Mouse (Mus musculus): ENCODE results near the gene Faap20.
"Not testable (repeated sequence)": the region's sequence is repeated elsewhere in the genome, so short reads cannot be mapped to it uniquely, and the experiment has no call there.

Faap20 gene

DNA sequence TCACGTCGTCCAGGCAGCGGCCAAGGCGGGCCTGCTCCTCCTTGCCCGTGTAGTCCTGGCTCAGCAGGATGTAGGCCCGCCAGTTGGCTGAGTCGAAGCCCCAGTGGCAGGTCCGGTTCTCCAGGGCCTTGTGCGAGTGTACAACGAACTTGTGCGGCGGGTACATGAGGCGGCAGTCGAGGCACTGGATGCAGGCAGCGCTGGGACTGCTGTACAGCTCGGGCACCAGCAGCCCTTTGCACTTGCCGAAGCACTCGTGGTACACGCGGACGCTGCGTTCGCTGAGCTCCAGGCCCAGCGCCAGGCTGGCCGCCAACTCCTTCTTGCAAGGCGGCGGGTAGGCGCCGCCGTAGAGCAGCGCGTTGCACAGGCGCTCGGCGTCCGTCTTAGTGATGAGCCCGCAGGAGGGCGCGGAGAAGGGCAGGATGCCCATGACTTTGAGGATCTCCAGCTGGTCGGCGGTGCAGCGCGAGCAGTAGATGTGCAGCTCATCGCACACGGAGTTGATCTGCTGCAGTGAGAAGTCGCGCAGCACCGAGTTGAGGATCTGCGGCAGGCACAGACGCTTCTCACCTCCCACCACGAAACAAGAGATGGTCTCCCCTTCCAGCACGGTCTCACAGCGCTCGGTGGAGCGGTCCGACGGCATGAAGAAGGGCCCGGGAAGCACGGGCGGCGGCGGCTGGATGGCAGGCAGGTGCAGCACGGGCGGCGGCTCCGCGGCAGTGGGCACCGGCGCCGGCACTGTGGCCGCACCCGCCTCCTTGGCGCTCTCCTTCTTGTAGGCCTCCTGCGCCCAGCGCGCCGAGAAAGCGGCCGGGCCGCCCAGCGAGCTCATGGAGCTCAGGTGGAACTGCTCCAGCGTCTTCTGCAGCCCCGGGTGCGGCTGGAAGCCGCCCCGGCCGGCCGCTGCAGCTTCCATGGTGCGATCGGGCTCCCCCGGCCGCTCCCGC, 27.7 kb upstream of the Faap20 start:
- peak; percentile 88 for DNase-seq

DNA sequence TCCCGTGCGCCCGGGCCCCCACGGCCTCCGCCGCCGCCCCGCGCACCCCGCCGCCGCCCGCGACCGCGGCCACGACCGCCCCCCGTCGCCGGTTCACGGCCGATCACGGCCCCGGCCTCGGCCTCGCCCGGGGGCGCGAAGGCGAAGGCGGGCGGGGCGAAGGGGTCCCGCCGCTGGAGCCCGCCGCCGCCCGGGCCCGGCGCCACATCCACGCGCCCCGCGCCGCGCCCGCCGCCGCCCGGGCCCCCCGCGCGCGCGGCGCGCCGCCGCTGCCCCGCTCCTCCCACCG, 27.1 kb upstream of the Faap20 start, which contains the start of gene Ski:
Gene Ski, minus strand, starts transcription at position 41 of the 289 bp plus-strand sequence.
- DNase-seq: no peak

DNA sequence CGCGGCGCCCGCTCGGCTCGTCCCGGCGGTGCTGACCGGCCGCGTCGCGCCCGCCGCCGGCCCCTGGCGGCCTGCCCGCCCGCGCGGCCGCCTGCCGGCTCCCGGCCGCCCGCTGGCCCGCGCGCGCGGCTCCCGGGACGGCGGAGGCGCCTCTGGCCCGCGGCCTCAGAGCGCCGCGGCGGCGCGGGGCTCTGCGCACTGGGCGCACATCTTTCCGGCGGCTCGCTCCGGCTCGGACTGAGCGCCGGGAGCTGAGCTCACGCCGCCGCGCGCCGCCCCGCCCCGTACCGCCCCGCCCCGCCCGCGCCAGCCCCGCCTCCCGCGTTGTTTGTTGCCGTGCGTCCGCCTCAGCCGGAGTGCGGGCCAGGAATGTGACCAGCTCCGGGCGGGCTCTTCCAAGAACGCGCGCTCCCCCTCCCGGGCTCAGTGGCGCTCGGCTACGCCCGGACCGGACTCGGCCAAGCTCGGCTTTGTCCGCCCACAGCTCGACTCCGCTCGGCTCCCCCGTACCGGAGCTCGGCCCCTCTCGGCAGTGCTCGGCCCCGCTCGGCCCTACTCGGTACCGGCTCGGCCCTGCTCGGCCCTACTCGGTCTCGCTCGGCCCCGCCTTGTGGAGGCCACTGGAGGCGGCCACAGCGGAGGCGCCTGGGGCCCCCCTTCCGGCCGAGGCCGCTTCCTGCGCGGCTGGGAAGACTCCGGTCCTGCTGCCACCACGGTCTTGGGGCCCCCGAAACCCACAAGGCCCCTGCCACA, 26.6 kb upstream of the Faap20 start:
- peak; percentile 99 for DNase-seq

DNA sequence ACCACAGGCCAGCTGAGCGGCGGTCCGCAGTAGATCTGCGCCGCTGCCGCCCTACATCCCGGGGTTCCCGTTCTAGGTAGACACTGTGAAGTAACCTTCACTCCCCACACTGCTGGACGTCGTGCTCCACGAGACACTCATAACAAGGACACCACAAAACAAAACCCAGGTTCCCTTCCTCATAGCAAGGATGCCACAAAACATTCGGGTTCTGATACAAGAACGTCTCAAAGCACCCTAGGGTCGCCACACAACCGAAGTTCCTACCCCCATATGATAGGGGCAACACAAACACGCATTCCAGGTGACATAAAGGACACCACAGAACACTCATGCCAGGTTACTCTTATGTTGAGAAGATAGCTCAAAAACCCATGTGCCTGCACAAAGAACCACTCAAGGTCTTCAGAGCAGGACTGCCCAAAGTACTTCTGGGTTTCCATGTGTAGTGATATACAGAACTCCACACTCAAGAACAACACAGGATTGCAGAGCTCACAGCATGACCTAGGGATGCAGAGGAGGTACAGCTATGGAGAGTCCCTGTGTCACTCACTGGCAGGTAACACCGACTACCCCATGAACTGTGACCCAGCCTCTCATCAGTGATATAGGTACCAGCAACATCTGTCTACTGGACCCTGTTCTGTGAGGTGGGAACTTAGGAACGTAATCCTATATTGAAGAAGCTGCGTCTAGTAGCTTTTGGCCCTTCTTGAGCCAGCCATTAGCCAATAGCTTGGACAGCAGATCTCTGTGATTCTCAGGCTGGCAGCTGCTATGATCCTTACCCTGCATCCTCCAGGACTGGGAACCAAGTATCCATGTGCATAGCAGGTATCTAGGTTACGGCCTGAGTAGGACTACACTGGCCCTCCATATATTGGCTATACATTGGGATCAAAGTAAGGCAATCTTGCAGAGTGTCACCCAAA, 25.7 kb upstream of the Faap20 start:
- no peak for DNase-seq

DNA sequence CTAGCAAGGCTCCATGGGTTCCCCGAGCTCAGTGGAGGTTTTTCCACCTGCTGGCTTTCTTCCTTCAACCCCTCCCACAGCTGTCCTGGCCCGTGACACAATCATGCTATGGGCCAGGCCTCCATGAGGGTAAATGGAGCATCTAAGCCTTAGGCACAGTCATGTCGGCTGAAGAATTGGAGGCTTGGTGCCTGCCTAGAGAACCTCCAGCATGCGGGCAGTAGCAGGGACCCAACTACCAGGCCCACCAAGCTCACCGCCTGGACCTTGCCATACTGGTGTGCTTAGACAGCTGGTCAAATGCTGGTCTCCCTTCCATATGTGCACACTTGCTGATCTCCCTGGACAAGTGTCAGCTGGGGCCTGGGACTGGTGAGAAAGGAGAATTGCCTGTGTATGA, 23.7 kb upstream of the Faap20 start:
- no peak for DNase-seq

DNA sequence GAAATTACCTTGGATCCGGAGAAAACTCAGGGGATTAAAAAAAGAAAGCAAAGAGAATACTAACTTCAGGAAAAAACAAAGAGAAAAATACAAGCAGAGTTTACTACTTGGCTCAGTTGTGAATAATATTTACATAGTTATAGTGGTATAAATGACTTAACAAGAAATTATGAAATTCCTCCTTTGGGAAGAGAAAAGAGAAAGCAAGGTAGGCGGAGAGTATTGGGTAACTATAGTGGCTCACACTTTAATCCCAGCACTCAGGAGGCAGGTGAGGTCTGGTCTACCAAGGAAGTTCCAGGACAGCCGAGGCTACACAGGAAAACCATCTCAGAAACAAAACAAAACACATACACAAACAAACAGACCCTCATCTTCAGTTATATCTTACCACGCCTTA, 21.6 kb upstream of the Faap20 start:
- DNase-seq: no peak

DNA sequence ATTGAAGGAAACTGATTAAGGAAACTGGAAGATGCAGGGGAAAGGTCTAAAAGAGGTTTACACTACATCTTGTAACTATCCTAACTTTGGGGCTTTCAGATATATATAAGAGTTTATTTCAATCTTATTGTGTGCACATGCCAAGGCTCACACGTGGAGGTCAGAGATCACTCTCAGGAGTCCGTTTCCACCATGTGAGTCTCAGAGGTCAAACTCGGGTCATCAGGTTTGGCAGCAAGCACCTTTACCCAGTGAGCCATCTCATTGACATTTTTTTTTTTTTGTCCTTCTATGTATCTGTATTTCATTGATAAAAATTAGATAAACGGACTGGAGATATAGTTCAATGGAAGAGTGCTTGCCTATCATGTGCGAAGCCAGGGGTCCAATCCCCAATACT, 21.1 kb upstream of the Faap20 start:
- DNase-seq: peak; percentile 76

DNA sequence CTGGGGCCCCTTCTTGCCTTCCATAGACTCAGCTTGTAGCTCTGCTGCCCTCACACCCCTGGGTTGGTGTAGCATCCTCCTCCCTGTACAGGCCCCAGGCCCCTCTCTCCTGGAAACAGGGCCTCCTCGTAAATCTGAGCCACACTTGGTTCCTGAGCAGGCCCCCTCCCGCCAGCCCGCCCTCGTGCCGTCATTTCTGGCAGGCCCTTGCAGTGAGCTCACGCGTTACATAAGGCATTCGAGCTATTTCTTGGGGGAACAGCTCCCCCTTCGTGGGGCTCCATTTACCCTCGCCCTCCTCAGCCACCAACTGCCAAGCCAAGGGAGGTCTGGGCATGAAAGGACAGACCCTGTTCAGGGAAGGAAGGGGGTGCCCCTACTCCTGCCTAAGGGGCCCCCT, 15.7 kb upstream of the Faap20 start:
- peak; percentile 86 for DNase-seq

DNA sequence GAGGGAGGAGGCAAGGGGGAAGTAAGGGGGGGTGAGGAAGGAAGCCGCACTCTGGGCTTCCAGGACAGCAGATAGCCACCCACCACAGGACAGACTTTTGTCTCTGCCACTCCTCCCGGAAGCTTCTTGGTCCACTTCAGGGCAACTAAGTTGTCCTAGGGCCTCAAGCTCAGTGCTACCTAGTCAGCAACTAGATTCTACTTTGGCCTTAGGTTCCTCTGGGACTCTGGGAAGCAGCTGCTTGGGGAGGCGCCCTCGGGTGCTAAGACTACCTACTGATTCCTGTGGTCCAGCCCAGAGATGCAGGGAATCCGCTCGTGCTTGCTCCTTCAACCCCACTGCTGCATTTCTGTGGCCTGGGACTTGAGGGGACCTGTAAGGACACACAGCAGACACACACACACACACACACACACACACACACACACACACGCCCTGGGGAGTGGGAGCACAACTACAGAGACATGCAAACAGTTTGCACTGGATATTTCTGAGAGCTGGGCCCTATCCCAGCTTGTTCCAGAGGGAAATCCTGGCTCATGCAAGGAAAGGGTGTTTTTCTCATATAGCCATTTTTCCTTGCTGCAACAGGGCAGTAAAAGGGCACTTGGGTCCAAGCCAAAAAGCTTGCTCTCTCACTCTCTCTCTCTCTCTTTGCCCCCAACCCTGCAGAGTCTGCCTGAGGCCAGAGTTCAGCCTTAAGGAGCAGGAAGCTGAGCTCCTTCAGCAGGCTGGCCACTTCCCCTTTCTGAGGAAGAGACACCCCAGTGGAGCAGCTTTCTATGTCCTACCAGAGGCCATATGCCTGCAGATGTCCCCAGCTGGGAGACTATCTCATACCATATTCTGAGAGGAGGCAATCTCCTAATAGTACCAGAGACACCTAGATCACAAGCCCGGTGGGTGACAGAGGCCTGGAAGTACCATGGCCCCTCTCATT, 15.0 kb upstream of the Faap20 start:
- DNase-seq: peak; percentile 83

DNA sequence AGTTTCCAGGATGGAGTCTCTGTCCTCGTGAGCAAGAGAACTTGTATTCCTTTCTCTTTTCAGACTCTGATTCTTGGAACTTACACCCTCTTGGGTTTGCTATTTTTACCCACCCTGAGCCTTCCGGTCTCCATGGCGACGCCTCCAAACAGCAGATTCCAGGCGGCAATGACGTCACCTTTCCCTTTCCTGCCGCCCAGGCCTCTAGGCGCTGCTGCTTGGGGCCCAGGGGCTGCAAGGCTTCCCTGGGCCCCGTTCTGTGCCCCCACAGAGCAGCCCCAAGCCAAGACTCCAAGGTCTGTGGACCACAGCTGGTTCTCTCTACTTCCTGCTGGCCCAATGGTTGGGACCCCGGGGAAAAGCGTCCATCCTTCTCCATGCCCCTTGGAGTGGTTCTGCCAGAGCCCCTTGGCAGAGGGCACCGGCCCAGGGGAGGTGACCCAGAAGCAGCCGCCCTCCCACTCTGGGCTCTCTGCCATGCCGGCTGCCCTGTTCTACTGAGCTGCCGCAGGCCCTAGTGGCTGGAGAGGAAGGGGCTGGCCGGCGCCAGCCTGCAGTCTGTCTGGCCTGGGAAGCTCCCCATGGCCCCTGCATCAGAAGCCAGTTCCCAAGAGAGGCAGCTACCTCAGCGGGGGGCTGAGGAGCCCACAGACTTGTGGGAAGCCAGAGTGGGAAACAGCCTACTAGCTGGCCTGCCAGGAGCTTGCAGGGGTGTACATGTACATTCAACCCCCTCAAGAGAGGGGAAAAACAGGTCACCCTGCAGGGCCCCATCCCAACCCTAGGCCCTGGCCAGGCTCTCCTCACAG, 14.1 kb upstream of the Faap20 start:
- DNase-seq: peak; percentile 95

DNA sequence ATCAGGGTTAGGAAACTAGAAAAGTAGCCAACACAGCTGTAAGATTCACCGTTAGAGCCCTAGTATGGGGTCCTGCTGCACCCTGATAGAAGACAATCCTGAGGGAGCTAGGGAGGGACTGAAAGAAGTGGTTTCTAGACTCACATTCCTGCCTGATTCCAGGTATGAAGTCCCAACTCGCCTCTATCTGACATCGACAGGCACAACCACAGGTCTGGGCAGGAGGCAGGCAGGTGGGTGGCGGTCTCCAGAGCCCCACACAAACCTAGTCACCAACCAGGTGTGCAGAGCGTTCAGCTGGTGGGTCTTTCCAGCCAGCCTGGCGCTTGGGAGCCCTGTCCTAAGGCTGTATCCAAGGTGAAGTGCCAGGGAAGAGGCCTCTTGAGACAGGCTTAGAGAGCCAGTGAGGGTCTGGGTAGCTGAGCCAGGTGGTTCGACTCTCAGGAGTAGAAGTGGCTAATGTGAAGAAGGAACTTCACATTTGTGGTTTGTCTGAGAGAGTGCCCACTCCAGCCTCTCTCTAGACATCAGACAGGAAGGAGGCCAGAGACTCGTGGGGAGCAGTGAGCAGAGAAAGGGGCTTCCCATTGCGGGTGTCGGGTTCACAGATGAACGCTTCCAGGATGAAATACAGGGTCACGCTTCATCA, 12.7 kb upstream of the Faap20 start:
- no peak for DNase-seq

DNA sequence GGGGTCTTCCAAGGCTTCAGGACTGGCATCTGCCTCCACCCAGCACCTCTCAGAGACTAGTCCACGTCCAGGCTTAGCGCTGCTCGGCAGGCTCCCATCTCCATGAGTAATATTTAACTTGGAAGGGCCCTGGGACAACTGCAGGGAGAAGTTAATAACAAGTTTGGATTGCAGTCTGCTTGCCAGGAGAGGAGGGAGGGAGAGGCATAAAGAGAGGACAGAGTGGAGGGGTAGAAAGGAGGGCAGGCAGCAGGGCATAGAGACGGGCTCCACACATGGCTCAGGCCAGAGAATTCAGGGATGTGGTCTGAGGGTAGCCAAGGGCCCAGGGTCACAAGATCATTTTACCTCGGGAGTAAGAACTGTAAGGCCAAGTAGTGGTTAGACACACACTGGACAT, 11.3 kb upstream of the Faap20 start:
- DNase-seq: peak; percentile 94

DNA sequence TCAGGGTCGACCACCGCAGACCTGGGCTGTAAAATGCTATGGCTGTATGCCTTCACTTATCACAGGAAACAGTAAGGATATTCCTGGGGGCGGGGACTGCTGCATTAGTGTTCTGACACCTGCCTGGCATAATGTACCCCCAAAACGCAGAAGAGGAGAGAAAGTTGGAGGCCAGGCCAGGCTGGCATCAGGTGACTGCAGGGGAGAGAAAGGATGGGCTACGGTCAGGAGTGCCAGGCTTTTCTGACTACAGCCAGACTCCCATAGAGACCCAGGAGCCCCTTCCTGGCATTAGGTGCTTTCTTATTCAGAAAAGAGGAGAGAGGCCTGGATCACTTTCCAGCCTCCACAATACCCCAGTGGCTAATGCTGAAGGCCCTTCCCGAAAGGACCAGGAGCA, 10.1 kb upstream of the Faap20 start:
- DNase-seq: no peak

DNA sequence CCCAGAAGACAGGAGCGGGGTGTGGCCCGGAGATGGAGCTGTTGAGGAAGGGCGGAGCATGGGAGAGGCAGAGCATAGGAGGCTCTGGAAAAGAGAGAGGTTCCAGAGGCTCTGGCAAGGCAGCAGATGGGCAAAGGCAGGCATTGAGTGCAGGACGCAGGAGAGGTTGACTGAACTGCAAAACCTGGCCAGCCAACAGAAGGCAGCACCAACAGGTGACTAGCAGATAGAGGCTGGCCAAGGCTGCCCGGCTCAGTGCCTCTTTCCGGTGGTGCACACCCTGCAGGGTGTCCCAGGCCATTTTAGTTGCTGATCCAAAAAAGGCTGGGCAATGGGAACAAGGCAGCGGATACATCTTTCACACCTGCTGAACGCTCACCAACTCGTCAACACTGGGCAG, 7.8 kb upstream of the Faap20 start:
- DNase-seq: no peak

DNA sequence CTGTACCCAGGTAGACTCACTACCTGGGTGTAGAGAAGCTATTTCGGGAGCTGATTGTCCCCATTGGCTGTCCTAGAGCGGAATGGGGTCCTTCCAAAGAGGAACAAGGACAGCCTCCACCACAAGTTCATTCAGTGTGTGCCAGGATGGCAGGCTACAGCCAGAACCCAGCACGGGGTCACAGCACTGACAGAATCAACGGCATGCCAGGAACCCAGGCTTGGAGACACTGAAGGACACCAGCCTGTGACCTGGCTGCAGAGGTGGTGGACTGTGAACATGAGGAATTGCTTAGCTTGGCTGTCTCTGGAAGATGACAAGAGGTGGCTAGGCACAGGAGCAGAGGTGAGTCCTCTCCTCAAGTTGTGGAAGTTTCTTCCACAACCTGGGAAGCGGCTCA, 7.3 kb upstream of the Faap20 start:
- peak; percentile 48 for DNase-seq

DNA sequence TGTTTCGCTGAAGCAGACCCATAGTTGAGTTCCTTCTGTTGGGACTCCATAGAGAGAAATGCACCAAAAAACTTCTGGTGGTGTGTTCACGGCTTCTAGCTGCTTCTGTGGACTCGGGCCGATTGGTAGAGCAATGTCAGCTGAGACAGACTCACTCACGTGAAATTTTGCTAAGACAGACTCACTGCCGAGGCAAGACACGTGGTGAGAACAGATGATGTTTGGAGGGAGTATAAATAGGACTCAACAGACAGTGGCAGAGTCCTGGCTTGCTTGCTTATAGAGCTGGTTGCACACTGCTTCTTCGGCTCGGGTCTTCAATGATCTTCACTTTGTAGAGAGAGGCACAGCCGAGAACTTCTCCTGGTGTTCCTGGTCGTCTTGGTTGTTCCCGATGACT, 6.4 kb upstream of the Faap20 start:
- no peak for DNase-seq

DNA sequence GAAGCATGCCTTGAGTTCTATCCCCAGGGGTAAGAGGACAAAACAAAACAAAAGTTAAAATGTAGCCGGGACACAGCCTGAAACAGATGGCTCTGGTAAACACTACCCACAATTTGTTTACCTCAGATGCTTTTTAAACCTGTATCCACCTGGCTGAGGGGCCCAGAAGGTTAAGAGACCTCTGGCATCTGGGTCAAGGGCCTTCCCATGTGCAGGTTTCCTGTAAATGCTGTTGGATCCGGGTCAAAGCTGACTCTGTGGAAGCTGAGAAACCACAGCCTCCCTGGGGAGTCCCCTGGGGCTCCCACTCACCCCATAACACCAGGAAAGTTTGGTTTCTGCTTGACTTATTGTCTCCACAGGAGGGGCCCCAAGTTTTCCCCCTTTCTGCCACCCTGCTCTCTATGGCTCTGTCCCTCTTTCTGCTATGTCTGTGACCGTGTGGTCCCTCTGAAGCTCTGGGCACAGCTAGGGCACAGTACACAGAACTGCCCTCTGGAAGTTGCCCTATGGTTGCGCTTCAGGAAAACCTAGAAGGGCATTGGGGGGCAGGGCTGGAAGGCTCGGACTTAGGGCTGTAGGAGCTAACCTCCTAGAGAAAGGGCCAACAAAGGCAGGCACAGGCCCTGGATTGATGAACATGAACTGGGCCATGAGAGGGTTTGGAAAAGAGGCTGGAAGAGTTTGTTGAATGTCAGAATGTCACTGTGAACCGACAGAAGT, 3.7 kb upstream of the Faap20 start:
- DNase-seq: peak; percentile 82

DNA sequence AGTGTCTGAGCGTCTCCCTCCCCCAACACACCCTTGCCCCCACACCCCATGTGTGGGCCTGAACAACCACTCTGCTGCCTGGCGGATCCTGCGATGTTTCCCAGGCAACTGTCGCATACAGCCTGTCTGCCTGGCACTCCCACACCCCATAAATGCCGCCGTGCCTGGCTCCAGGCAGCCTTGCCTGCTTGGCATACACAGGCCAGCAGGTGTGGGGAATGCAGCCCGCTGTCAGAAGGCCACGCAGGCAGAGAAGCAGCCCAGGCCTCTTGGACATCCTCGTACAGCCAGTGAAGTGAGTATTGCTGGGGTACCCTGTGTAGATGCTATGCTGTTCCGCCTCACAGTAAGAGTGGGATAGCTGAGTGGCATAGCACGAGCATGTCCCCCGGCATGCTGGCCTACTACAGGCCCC, 2.9 kb upstream of the Faap20 start:
- no peak for DNase-seq

DNA sequence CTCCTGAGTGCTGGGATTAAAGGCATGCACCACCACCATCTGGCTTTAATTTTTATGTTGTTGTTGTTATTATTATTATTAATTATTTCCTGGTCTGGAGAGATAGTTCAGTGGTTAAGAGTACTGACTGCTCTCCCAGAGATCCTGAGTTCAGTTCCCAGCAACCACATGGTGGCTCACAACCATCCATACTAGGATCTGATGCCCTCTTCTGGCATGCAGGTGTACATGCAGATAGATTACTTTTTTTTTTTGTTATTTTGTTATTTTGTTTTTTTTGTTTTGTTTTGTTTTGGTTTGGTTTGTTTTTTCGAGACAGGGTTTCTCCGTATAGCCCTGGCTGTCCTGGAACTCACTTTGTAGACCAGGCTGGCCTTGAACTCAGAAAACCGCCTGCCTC, 1.5 kb upstream of the Faap20 start:
- DNase-seq: not testable (repeated sequence)

DNA sequence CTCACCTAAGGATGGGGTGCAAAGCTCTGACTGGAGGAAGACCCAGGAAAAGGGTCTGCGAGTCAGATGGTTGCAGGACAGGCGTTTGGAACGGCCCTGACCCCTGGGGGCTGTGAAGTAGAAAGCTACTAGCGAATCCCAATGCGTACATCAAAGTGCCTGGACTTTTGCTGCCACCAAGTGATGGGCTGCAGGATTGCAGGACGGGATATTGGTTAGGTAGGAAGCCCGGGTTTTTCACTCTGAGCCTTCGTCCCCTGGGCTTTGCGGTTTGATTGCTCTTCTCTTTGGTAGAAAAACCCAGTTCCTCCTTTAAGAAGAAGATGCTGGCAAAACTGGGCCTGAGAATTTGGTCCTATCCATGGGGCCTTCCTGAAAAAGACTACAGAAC, 350 bp upstream of the Faap20 start:
- DNase-seq: peak; percentile 97
